Mouse (Mus musculus): ENCODE results near the gene Bzw2. TPM values are rescaled to one million over a fixed set of nuclear protein-coding genes. Genes with fewer than 3 reads are reported as not detected.

Gene Bzw2
- polyA plus RNA-seq, 1 experiment: 36.7 TPM

- no peak for TF ChIP-seq POLR2A (IDR thresholded peaks at IDR 0.05; ENCODE audit: control insufficient read depth, extremely low read depth, insufficient read depth, low read length, poor library complexity)
- TF ChIP-seq CTCF (IDR thresholded peaks at IDR 0.05; ENCODE audit: borderline replicate concordance, control insufficient read depth, extremely low read depth, insufficient read depth, low read length, poor library complexity): no peak
- Histone ChIP-seq H3K4me3 (ENCODE audit: control insufficient read depth, insufficient read depth, low read length) (no peak overlapping the region), H3K27me3 (ENCODE audit: control insufficient read depth, insufficient read depth, low read length) (no peaks in the 10 kb centered on the region), H3K4me1 (replicated peaks; ENCODE audit: control insufficient read depth, insufficient read depth, low read length) (peaks cover 2% of the 10 kb centered on the region; the same call in 1 of the 2 replicates), H3K36me3 (ENCODE audit: control insufficient read depth, insufficient read depth, low read length) (peaks cover 26% of the 10 kb centered on the region), H3K27ac (ENCODE audit: control insufficient read depth, insufficient read depth, low read length) (no peak overlapping the region)
- WGBS: 85% methylated on average over 6 of the region's 6 CpGs
- DNase-seq: no peak
These were observed 29.2 kb upstream of the Bzw2 start for GRCm38 (mm10) chr12:36187081-36187480.

- Histone ChIP-seq H3K27me3 (ENCODE audit: control insufficient read depth, insufficient read depth, low read length) (no peaks in the 10 kb centered on the region), H3K4me1 (replicated peaks; ENCODE audit: control insufficient read depth, insufficient read depth, low read length) (no peaks in the 10 kb centered on the region), H3K36me3 (ENCODE audit: control insufficient read depth, insufficient read depth, low read length) (peaks cover 11% of the 10 kb centered on the region), H3K27ac (ENCODE audit: control insufficient read depth, insufficient read depth, low read length) (no peak overlapping the region), H3K4me3 (ENCODE audit: control insufficient read depth, insufficient read depth, low read length) (no peak overlapping the region)
- no peak for TF ChIP-seq POLR2A (IDR thresholded peaks at IDR 0.05; ENCODE audit: control insufficient read depth, extremely low read depth, insufficient read depth, low read length, poor library complexity)
- DNase-seq: no peak
- 94% methylated on average over 6 of the region's 6 CpGs for WGBS
These were observed 24.7 kb upstream of the Bzw2 start for GRCm38 (mm10) chr12:36182570-36182969.

GRCm38 (mm10) chr12:36177227-36177626 is 19.3 kb upstream of the Bzw2 start:
- DNase-seq: no peak
- 97% methylated on average over 5 of the region's 5 CpGs for WGBS
- no peak for TF ChIP-seq POLR2A (IDR thresholded peaks at IDR 0.05; ENCODE audit: control insufficient read depth, extremely low read depth, insufficient read depth, low read length, poor library complexity)
- TF ChIP-seq CTCF (IDR thresholded peaks at IDR 0.05; ENCODE audit: borderline replicate concordance, control insufficient read depth, extremely low read depth, insufficient read depth, low read length, poor library complexity): no peak
- Histone ChIP-seq H3K27me3 (ENCODE audit: control insufficient read depth, insufficient read depth, low read length) (no peaks in the 10 kb centered on the region), H3K36me3 (ENCODE audit: control insufficient read depth, insufficient read depth, low read length) (peaks cover 20% of the 10 kb centered on the region), H3K4me3 (ENCODE audit: control insufficient read depth, insufficient read depth, low read length) (no peak overlapping the region), H3K27ac (ENCODE audit: control insufficient read depth, insufficient read depth, low read length) (no peak overlapping the region), H3K4me1 (replicated peaks; ENCODE audit: control insufficient read depth, insufficient read depth, low read length) (no peaks in the 10 kb centered on the region)

- 94% methylated on average over 1 of the region's 1 CpGs for WGBS
These were observed 7.4 kb upstream of the Bzw2 start for GRCm38 (mm10) chr12:36165299-36165698.

GRCm38 (mm10) chr12:36164126-36164791 is 6.4 kb upstream of the Bzw2 start:
- Histone ChIP-seq H3K4me1 (replicated peaks; ENCODE audit: control insufficient read depth, insufficient read depth, low read length) (no peaks in the 10 kb centered on the region), H3K4me3 (ENCODE audit: control insufficient read depth, insufficient read depth, low read length) (no peak overlapping the region), H3K27me3 (ENCODE audit: control insufficient read depth, insufficient read depth, low read length) (no peaks in the 10 kb centered on the region), H3K36me3 (ENCODE audit: control insufficient read depth, insufficient read depth, low read length) (no peaks in the 10 kb centered on the region), H3K27ac (ENCODE audit: control insufficient read depth, insufficient read depth, low read length) (no peak overlapping the region)
- TF ChIP-seq CTCF (IDR thresholded peaks at IDR 0.05; ENCODE audit: borderline replicate concordance, control insufficient read depth, extremely low read depth, insufficient read depth, low read length, poor library complexity) (no peak), POLR2A (IDR thresholded peaks at IDR 0.05; ENCODE audit: control insufficient read depth, extremely low read depth, insufficient read depth, low read length, poor library complexity) (no peak)
- WGBS: 89% methylated on average over 7 of the region's 7 CpGs
- no peak for DNase-seq

More at GRCm38 (mm10) chr12:36165299-36165698, 7.4 kb upstream of the Bzw2 start:
- no peak overlapping the region for H3K27ac ChIP-seq (ENCODE audit: control insufficient read depth, insufficient read depth, low read length)
- H3K36me3 ChIP-seq (ENCODE audit: control insufficient read depth, insufficient read depth, low read length): peaks cover 4% of the 10 kb centered on the region
- TF ChIP-seq CTCF (IDR thresholded peaks at IDR 0.05; ENCODE audit: borderline replicate concordance, control insufficient read depth, extremely low read depth, insufficient read depth, low read length, poor library complexity): no peak
- no peak for TF ChIP-seq POLR2A (IDR thresholded peaks at IDR 0.05; ENCODE audit: control insufficient read depth, extremely low read depth, insufficient read depth, low read length, poor library complexity)
- H3K4me1 ChIP-seq (replicated peaks; ENCODE audit: control insufficient read depth, insufficient read depth, low read length): no peaks in the 10 kb centered on the region
- DNase-seq: no peak
- H3K27me3 ChIP-seq (ENCODE audit: control insufficient read depth, insufficient read depth, low read length): no peaks in the 10 kb centered on the region
- no peak overlapping the region for H3K4me3 ChIP-seq (ENCODE audit: control insufficient read depth, insufficient read depth, low read length)

GRCm38 (mm10) chr12:36157304-36157637 is 609 bp downstream of the Bzw2 start:
- H3K27me3 ChIP-seq (ENCODE audit: control insufficient read depth, insufficient read depth, low read length): no peaks in the 10 kb centered on the region
- WGBS: under 1% methylated on average over 14 of the region's 14 CpGs
- peak; percentile 21; the same call in 1 of the 2 replicates for TF ChIP-seq POLR2A (IDR thresholded peaks at IDR 0.05; ENCODE audit: control insufficient read depth, extremely low read depth, insufficient read depth, low read length, poor library complexity)
- TF ChIP-seq CTCF (IDR thresholded peaks at IDR 0.05; ENCODE audit: borderline replicate concordance, control insufficient read depth, extremely low read depth, insufficient read depth, low read length, poor library complexity): no peak
- no peaks in the 10 kb centered on the region for H3K36me3 ChIP-seq (ENCODE audit: control insufficient read depth, insufficient read depth, low read length)
- peaks cover 10% of the 10 kb centered on the region for H3K4me1 ChIP-seq (replicated peaks; ENCODE audit: control insufficient read depth, insufficient read depth, low read length)
- peak; percentile 60 for DNase-seq
- peak overlapping the region; percentile 92 for H3K4me3 ChIP-seq (ENCODE audit: control insufficient read depth, insufficient read depth, low read length)
- peak overlapping the region; percentile 87 for H3K27ac ChIP-seq (ENCODE audit: control insufficient read depth, insufficient read depth, low read length)
